Mouse (Mus musculus): Measurements from ENCODE around the gene Tpst1. TPM values are rescaled to one million over a fixed set of nuclear protein-coding genes. Genes with fewer than 3 reads are reported as not detected.
"Not testable (repeated sequence)": the region's sequence is repeated elsewhere in the genome, so short reads cannot be mapped to it uniquely, and the experiment has no call there.

Gene Tpst1
- 62.2 and 63.0 TPM in 2 replicates for polyA plus RNA-seq (2014; fragmentation: Nextera tagmentation; extraction: Ambion mirVana)

GRCm38 (mm10) chr5:130073026-130073425 is at the start of gene Tpst1:
Tpst1 (plus strand) TSS chr5:130073326.
- Histone ChIP-seq H3K27ac (no peak within 1 kb of the TSS), H3K36me3 (replicated peaks; ENCODE audit: control insufficient read depth, insufficient read depth) (no peaks in the 10 kb centered on the region), H3K27me3 (ENCODE audit: control insufficient read depth, insufficient read depth, low read length) (no peaks in the 10 kb centered on the region), H3K9me3 (ENCODE audit: control insufficient read depth, low read length) (no peaks in the 10 kb centered on the region), H3K4me1 (replicated peaks; ENCODE audit: control insufficient read depth, insufficient read depth, low read length) (no peaks in the 10 kb centered on the region), H3K9ac (no peak within 1 kb of the TSS), H3K4me3 (replicated peaks; ENCODE audit: low read length) (no peak within 1 kb of the TSS), H3K4me2 (replicated peaks) (no peak within 1 kb of the TSS)
- ATAC-seq (ENCODE audit: low FRiP score), result no peak
- WGBS, result 90% methylated on average over 6 of the region's 6 CpGs
- DNase-seq (ENCODE audit: low spot score), result no peak

DNA sequence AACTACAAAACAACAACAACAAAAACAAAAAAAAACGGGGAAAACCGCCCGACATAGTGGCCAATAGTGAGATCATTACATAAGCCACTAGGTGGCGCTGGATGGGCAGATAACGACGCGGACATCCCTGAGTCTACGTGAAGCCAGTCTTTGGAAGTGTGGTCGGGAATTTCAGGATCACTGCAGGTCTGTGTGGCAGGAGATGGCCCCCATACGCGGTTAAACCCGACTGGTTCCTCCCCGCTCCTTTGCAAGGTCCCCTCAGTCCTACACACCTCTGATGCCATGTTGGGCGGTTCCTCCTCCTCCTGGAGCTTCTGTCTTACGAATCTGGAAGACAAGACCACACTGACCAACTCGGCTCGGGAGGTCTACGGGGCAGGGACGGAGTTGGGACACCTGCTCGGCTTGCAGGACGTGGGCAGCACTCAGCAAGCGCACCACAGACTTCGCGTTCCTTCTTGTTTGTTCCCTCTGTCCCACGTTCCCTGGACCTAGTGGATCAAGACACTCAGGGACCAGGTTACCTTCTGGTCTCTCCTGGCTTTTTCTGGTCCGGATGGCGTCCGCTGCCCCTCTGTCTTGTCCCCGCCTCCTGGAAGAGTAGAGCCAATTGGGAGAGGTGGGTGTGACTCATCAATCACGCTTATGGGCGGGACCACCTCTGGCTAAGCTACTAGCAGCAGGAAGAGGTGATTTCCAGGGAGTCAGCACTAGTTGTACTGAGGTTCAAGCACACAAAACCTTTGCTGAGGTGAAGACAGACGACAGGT is 49.2 kb upstream of the Tpst1 start:
- Histone ChIP-seq H3K27me3 (ENCODE audit: control insufficient read depth, insufficient read depth, low read length) (no peaks in the 10 kb centered on the region; the same call in 1 of the 2 replicates), H3K4me2 (replicated peaks) (peak overlapping the region; percentile 84), H3K9me3 (ENCODE audit: control insufficient read depth, low read length) (no peaks in the 10 kb centered on the region), H3K4me1 (replicated peaks; ENCODE audit: control insufficient read depth, insufficient read depth, low read length) (peaks cover 5% of the 10 kb centered on the region; the same call in 1 of the 2 replicates), H3K9ac (peak overlapping the region; percentile 49), H3K4me3 (replicated peaks; ENCODE audit: low read length) (peak overlapping the region; percentile 44), H3K27ac (peak overlapping the region; percentile 81), H3K36me3 (replicated peaks; ENCODE audit: control insufficient read depth, insufficient read depth) (no peaks in the 10 kb centered on the region)
- DNase-seq (ENCODE audit: low spot score) (peak; percentile 89), ATAC-seq (ENCODE audit: low FRiP score) (peak; percentile 84)
- under 1% methylated on average over 32 of the region's 32 CpGs for WGBS

DNA sequence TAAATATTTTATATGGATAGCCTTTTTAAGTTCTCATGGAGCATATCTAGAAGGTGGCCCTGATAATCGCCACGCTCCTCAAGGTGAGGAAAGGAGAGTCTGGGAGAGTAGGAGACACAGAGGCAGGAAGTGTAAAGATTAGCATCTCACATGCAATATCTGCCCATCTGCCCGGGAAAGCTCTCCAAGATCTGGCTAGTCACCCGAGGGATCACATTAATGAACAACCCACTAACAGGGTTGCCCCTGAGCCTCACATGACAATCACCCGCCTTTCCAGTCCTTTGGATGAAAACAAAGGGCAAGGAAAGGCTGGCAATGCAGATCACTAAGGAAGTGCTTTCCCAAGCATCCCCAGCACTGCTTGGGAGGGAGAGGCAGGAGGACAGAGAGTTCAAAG is 46.0 kb upstream of the Tpst1 start:
- DNase-seq (ENCODE audit: low spot score) (no peak), ATAC-seq (ENCODE audit: low FRiP score) (no peak)
- no peak overlapping the region for H3K4me3 ChIP-seq (replicated peaks; ENCODE audit: low read length)
- no peaks in the 10 kb centered on the region for H3K9me3 ChIP-seq (ENCODE audit: control insufficient read depth, low read length)
- no peaks in the 10 kb centered on the region for H3K36me3 ChIP-seq (replicated peaks; ENCODE audit: control insufficient read depth, insufficient read depth)
- no peak overlapping the region for H3K4me2 ChIP-seq (replicated peaks)
- H3K27me3 ChIP-seq (ENCODE audit: control insufficient read depth, insufficient read depth, low read length), result no peaks in the 10 kb centered on the region; the same call in 1 of the 2 replicates
- peaks cover 14% of the 10 kb centered on the region for H3K4me1 ChIP-seq (replicated peaks; ENCODE audit: control insufficient read depth, insufficient read depth, low read length)
- H3K27ac ChIP-seq, result no peak overlapping the region
- 76% methylated on average over 5 of the region's 5 CpGs for WGBS
- no peak overlapping the region for H3K9ac ChIP-seq

GRCm38 (mm10) chr5:130027696-130028095 is 45.4 kb upstream of the Tpst1 start:
- Histone ChIP-seq H3K4me3 (replicated peaks; ENCODE audit: low read length) (no peak overlapping the region), H3K4me1 (replicated peaks; ENCODE audit: control insufficient read depth, insufficient read depth, low read length) (peaks cover 14% of the 10 kb centered on the region), H3K27ac (no peak overlapping the region), H3K4me2 (replicated peaks) (no peak overlapping the region), H3K9ac (no peak overlapping the region), H3K27me3 (ENCODE audit: control insufficient read depth, insufficient read depth, low read length) (no peaks in the 10 kb centered on the region; the same call in 1 of the 2 replicates), H3K36me3 (replicated peaks; ENCODE audit: control insufficient read depth, insufficient read depth) (no peaks in the 10 kb centered on the region), H3K9me3 (ENCODE audit: control insufficient read depth, low read length) (no peaks in the 10 kb centered on the region)
- WGBS, result 89% methylated on average over 7 of the region's 7 CpGs
- DNase-seq (ENCODE audit: low spot score) (no peak), ATAC-seq (ENCODE audit: low FRiP score) (no peak)

DNA sequence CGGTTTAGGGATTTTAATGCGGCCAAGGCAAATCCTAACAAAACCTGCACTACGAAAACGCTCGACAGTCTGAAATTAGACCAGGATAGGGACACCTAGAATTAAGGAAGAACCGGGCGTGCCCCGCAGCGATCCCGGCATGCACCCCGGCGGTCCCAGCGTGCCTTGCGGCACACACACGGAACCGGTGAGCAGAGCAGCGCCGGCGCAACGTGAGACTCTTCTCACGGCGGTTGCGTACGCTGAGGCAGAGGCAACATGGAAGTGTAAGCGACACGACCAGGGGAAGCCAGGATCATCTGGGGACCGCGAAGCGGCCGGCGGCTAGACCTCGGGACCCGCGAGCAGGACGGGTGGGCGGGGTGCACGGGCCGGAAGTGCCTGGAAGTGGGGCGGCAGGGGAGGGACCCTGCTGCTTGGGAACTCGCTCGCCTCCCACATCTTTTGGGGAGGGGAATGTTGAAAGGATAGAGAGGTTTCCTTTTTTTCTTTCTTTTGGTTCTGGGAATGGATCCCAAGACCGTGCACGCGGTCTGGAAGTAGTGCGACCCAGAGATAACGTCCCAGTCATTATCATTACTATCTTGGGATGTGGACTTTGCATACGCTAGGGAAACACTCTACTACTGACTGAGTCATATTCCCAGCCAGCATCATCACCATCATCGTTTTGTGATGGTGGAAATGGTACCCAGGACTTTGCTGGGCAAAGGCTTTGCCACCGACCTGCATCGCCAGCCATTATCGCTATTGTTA is 43.8 kb upstream of the Tpst1 start, which contains the start of the genes Asl and Crcp:
TSS of gene Asl (minus strand) at position 106 of the 756 bp plus-strand sequence.
TSS of gene Crcp (plus strand) at position 149 of the 756 bp plus-strand sequence.
- Histone ChIP-seq H3K4me1 (replicated peaks; ENCODE audit: control insufficient read depth, insufficient read depth, low read length) (peaks cover 9% of the 10 kb centered on the region; the same call in 1 of the 2 replicates), H3K27me3 (ENCODE audit: control insufficient read depth, insufficient read depth, low read length) (no peaks in the 10 kb centered on the region; the same call in 1 of the 2 replicates), H3K9me3 (ENCODE audit: control insufficient read depth, low read length) (no peaks in the 10 kb centered on the region), H3K27ac (peak within 1 kb of the TSS; percentile 90), H3K36me3 (replicated peaks; ENCODE audit: control insufficient read depth, insufficient read depth) (no peaks in the 10 kb centered on the region), H3K4me3 (replicated peaks; ENCODE audit: low read length) (peak within 1 kb of the TSS; percentile 58), H3K4me2 (replicated peaks) (peak within 1 kb of the TSS; percentile 89), H3K9ac (peak within 1 kb of the TSS; percentile 69)
- ATAC-seq (ENCODE audit: low FRiP score), result peak; percentile 87
- DNase-seq (ENCODE audit: low spot score), result peak; percentile 84
- 1% methylated on average over 51 of the region's 51 CpGs for WGBS

DNA sequence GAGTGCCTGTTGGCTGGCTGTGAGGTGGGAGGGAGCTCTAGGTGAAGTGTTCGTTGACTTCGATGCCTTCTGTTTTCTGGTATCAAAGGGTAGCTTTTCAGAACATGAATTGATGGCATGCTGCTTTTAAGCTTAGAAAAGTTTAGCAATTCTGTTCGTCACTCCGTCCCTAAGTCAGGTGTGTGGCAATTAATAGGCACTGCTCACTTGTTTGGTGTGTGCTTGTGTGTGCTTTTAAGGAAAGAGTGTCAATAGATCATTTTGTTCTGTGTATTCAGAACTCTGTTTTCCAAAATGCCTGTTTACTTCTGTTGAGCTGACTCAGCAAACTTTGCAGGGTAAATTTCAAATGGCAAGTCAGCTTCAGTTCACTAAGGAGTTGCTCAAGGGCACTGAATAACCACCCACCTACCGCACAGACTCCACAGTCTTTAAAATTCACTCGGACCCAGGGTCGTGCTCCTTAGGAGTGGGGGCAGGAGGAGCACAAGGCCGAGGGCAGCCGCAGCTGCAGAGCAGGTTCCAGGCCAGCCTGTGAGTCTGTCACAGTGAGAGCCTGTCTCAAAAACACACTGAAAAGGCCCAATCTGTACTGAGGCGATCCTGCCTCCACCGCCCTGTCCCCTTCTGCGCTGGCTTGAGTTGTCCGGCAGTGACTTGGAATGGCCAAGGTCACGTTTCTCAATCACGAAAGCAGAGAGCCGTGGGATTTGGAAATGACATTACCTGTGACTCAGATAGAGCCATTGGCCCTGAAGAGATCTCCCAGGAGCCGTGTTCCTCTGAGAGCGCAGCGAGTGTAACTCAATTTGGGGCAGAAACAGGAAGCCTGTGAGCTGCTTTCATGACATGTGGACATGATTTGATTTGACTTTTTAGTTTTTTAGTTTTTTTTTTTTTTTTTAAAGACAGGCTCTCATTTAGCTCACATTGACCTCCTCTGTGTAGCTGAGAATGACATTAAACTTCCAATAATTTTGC is 41.4 kb upstream of the Tpst1 start:
- no peak for ATAC-seq (ENCODE audit: low FRiP score)
- H3K36me3 ChIP-seq (replicated peaks; ENCODE audit: control insufficient read depth, insufficient read depth), result peaks cover 15% of the 10 kb centered on the region; the same call in 1 of the 2 replicates
- H3K9me3 ChIP-seq (ENCODE audit: control insufficient read depth, low read length), result no peaks in the 10 kb centered on the region
- H3K9ac ChIP-seq, result no peak overlapping the region
- peaks cover 9% of the 10 kb centered on the region; the same call in 1 of the 2 replicates for H3K4me1 ChIP-seq (replicated peaks; ENCODE audit: control insufficient read depth, insufficient read depth, low read length)
- no peak overlapping the region for H3K27ac ChIP-seq
- WGBS, result 92% methylated on average over 19 of the region's 19 CpGs
- H3K4me2 ChIP-seq (replicated peaks), result no peak overlapping the region
- no peak for DNase-seq (ENCODE audit: low spot score)
- no peak overlapping the region for H3K4me3 ChIP-seq (replicated peaks; ENCODE audit: low read length)
- H3K27me3 ChIP-seq (ENCODE audit: control insufficient read depth, insufficient read depth, low read length), result no peaks in the 10 kb centered on the region

GRCm38 (mm10) chr5:130033869-130034268 is 39.3 kb upstream of the Tpst1 start:
- H3K9me3 ChIP-seq (ENCODE audit: control insufficient read depth, low read length), result no peaks in the 10 kb centered on the region
- H3K4me3 ChIP-seq (replicated peaks; ENCODE audit: low read length), result no peak overlapping the region
- H3K4me1 ChIP-seq (replicated peaks; ENCODE audit: control insufficient read depth, insufficient read depth, low read length), result peaks cover 9% of the 10 kb centered on the region; the same call in 1 of the 2 replicates
- DNase-seq (ENCODE audit: low spot score) (no peak), ATAC-seq (ENCODE audit: low FRiP score) (no peak)
- H3K9ac ChIP-seq, result no peak overlapping the region
- WGBS, result 86% methylated on average over 2 of the region's 2 CpGs
- H3K27me3 ChIP-seq (ENCODE audit: control insufficient read depth, insufficient read depth, low read length), result no peaks in the 10 kb centered on the region
- no peak overlapping the region for H3K4me2 ChIP-seq (replicated peaks)
- H3K36me3 ChIP-seq (replicated peaks; ENCODE audit: control insufficient read depth, insufficient read depth), result peaks cover 31% of the 10 kb centered on the region
- no peak overlapping the region for H3K27ac ChIP-seq

- not testable (repeated sequence) for H3K27me3 ChIP-seq (ENCODE audit: control insufficient read depth, insufficient read depth, low read length); H3K4me2 ChIP-seq (replicated peaks); H3K27ac ChIP-seq; H3K9ac ChIP-seq; H3K4me3 ChIP-seq (replicated peaks; ENCODE audit: low read length); H3K4me1 ChIP-seq (replicated peaks; ENCODE audit: control insufficient read depth, insufficient read depth, low read length); ATAC-seq (ENCODE audit: low FRiP score); H3K9me3 ChIP-seq (ENCODE audit: control insufficient read depth, low read length); DNase-seq (ENCODE audit: low spot score)
- peaks cover 52% of the 10 kb centered on the region for H3K36me3 ChIP-seq (replicated peaks; ENCODE audit: control insufficient read depth, insufficient read depth)
- WGBS, result 68% methylated on average over 2 of the region's 2 CpGs
These were observed 36.8 kb upstream of the Tpst1 start for GRCm38 (mm10) chr5:130036300-130036699.
